Mouse (Mus musculus) thymus, postnatal 4 days (tissue): ENCODE data around the gene Ddc.

Experiments
- DNase-seq: peaks from one replicate; pipeline ENCODE4 v3.0.0; 2021

The Ddc gene

GRCm38 (mm10) chr11:11904995-11905394 is 7.1 kb upstream of the Ddc start:
- DNase-seq: no peak

- no peak for DNase-seq
These were observed 3.6 kb upstream of the Ddc start for GRCm38 (mm10) chr11:11901509-11901908.

- no peak for DNase-seq
These were observed 552 bp upstream of the Ddc start for GRCm38 (mm10) chr11:11898496-11898895.

GRCm38 (mm10) chr11:11895479-11895878 is 2.5 kb downstream of the Ddc start:
- no peak for DNase-seq

- no peak for DNase-seq
These were observed 4.2 kb downstream of the Ddc start for GRCm38 (mm10) chr11:11893769-11894168.

- no peak for DNase-seq
These were observed 4.8 kb downstream of the Ddc start for GRCm38 (mm10) chr11:11892993-11893602.

GRCm38 (mm10) chr11:11891832-11892231 is 6.1 kb downstream of the Ddc start:
- no peak for DNase-seq

GRCm38 (mm10) chr11:11890139-11890741 is 7.7 kb downstream of the Ddc start:
- no peak for DNase-seq

- DNase-seq: peak; percentile 14
These were observed 9.2 kb downstream of the Ddc start for GRCm38 (mm10) chr11:11888727-11889126.

GRCm38 (mm10) chr11:11888051-11888450 is 9.9 kb downstream of the Ddc start:
- no peak for DNase-seq

- no peak for DNase-seq
These were observed 11.4 kb downstream of the Ddc start for GRCm38 (mm10) chr11:11886403-11886998.

- no peak for DNase-seq
These were observed 12.0 kb downstream of the Ddc start for GRCm38 (mm10) chr11:11885921-11886320.

GRCm38 (mm10) chr11:11885246-11885643 is 12.7 kb downstream of the Ddc start:
- DNase-seq: no peak

- DNase-seq: no peak
These were observed 13.3 kb downstream of the Ddc start for GRCm38 (mm10) chr11:11884533-11885245.

- DNase-seq: no peak
These were observed 16.2 kb downstream of the Ddc start for GRCm38 (mm10) chr11:11881783-11882155.

- DNase-seq: no peak
These were observed 16.7 kb downstream of the Ddc start for GRCm38 (mm10) chr11:11881026-11881782.

GRCm38 (mm10) chr11:11880351-11880750 is 17.6 kb downstream of the Ddc start:
- DNase-seq: no peak

- DNase-seq: no peak
These were observed 18.3 kb downstream of the Ddc start for GRCm38 (mm10) chr11:11879699-11880002.

- peak; percentile 37 for DNase-seq
These were observed 18.8 kb downstream of the Ddc start for GRCm38 (mm10) chr11:11878981-11879698.

- peak; percentile 33 for DNase-seq
These were observed 19.5 kb downstream of the Ddc start for GRCm38 (mm10) chr11:11878278-11878980.

GRCm38 (mm10) chr11:11877891-11878277 is 20.1 kb downstream of the Ddc start:
- no peak for DNase-seq

GRCm38 (mm10) chr11:11876366-11876765 is 21.6 kb downstream of the Ddc start:
- no peak for DNase-seq
